Mouse (Mus musculus) bone marrow, adult 2 months (tissue): ENCODE data around the gene Fbl.

Experiments used
- CTCF ChIP-seq: fragments of 200-500 bp; IDR thresholded peaks from 2 replicates; pipeline ENCODE4 v1.5.1; 2011; ENCODE audit warnings: low read length, control low read depth; ENCODE audit not compliant: control insufficient read depth, insufficient read depth
- POLR2A ChIP-seq: fragments of 200-500 bp; IDR thresholded peaks from 2 replicates; pipeline ENCODE4 v1.6.1; 2011; ENCODE audit warnings: low read depth, mild to moderate bottlenecking, control low read depth, low read length, borderline replicate concordance; ENCODE audit not compliant: control insufficient read depth

- no peak for TF ChIP-seq CTCF
- no peak for TF ChIP-seq POLR2A
Measured at GRCm38 (mm10) chr7:28185884-28186283, 16.4 kb downstream of the Fbl start.
